Mouse (Mus musculus) limb, embryonic 11.5 days (tissue): ENCODE results near the gene Spsb1. TPM values are rescaled to one million over a fixed set of nuclear protein-coding genes. Genes with fewer than 3 reads are reported as not detected.
A peak's percentile ranks its signal among the peaks of the same experiment; 100 is the strongest.

Experiments
- ATAC-seq: fragments of 200-750 bp; cut with Nextera tagmentation; 2 replicates; pipeline ENCODE4 v1.8.0; 2017; ENCODE audit warnings: low read depth; ENCODE audit not compliant: insufficient number of reproducible peaks, low FRiP score, low TSS enrichment
- DNase-seq: peaks from one replicate; pipeline ENCODE4 v3.0.0-alpha.2; 2015; ENCODE audit warnings: low spot score
- H3K27ac ChIP-seq: fragments of 300-500 bp; sonication (generic); replicated peaks from 2 replicates; pipeline ENCODE4 v1.5.1; 2014; ENCODE audit warnings: low read depth, mild to moderate bottlenecking, low read length
- H3K27me3 ChIP-seq: fragments of 300-500 bp; sonication (generic); 2 replicates; pipeline ENCODE4 v1.6.1; 2014; ENCODE audit warnings: mild to moderate bottlenecking, low read length, mixed read lengths; ENCODE audit not compliant: control insufficient read depth, insufficient read depth
- H3K36me3 ChIP-seq: fragments of 300-500 bp; sonication (generic); 2 replicates; pipeline ENCODE4 v1.6.1; 2014; ENCODE audit warnings: mild to moderate bottlenecking, low read length, moderate library complexity, mixed read lengths; ENCODE audit not compliant: control insufficient read depth, insufficient read depth
- H3K4me1 ChIP-seq: fragments of 300-500 bp; sonication (generic); 2 replicates; pipeline ENCODE4 v1.6.1; 2014; ENCODE audit warnings: low read length, mixed read lengths; ENCODE audit not compliant: control insufficient read depth, insufficient read depth
- H3K4me2 ChIP-seq: fragments of 300-500 bp; sonication (generic); 2 replicates; pipeline ENCODE4 v1.6.1; 2014; ENCODE audit warnings: low read depth, mild to moderate bottlenecking, moderate library complexity; ENCODE audit not compliant: severe bottlenecking
- H3K4me3 ChIP-seq: fragments of 300-500 bp; sonication (generic); 2 replicates; pipeline ENCODE4 v1.5.1; 2014; ENCODE audit warnings: low read depth, low read length
- H3K9ac ChIP-seq: fragments of 300-500 bp; sonication (generic); 2 replicates; pipeline ENCODE4 v1.6.1; 2014; ENCODE audit warnings: mild to moderate bottlenecking, low read length
- H3K9me3 ChIP-seq: fragments of 300-500 bp; sonication (generic); 2 replicates; pipeline ENCODE4 v1.6.1; 2016; ENCODE audit warnings: low read length; ENCODE audit not compliant: control insufficient read depth
- WGBS: fragments of 180-500 bp; shearing (Covaris S2); extraction: QIAGEN DNeasy Blood & Tissue Kit; methylation state at CpG from one replicate; pipeline ENCODE4 v1.1.7; 2014; 5-methylcytosine and 5-hydroxymethylcytosine counted together
- polyA plus RNA-seq: library from polyadenylated mRNA; unstranded; fragments of >200 nt; fragmentation: Nextera tagmentation; extraction: Ambion mirVana; gene quantifications from 2 replicates; pipeline ENCODE4 v1.2.1, GENCODE M21; 2014

Gene Spsb1
- polyA plus RNA-seq, 1 experiment from 2014 or later, result 16.4 TPM

DNA sequence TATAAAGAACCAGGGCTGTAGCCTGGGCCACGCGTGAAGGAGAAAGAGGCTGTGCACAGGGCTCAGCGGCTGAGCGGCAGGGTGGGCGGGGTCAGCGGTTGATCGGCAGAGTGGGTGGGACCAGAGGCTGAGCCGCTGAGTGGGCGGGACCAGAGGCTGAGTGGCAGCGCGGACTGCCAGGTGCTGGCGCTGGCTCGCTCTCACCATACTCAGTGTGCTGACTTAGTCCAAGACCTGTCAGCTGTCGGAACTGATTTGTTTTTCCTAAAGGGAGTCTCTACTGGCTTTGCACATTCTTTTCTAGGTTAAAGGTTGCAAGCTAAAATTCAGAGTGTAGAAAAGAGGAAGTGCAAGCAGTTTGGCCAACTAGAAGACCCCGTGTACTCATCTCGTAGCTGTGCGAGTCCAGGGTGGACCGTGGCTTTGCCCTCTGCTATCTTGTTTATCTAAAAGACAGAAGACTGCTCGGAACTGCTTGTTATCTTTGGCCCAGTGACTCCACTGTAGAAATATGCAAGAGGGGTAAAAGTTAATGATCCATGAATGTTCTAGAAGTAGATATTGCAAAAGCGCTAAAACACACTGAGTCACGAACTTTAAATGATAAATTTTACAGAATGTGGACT, 34.2 kb upstream of the Spsb1 start:
- no peak overlapping the region for H3K27ac ChIP-seq
- peak overlapping the region; percentile 47; the same call in 1 of the 2 replicates for H3K4me2 ChIP-seq
- peak overlapping the region; percentile 38; the same call in 1 of the 2 replicates for H3K9ac ChIP-seq
- H3K27me3 ChIP-seq, result no peaks in the 10 kb centered on the region
- DNase-seq, result peak; percentile 90
- no peaks in the 10 kb centered on the region for H3K36me3 ChIP-seq
- ATAC-seq, result peak; percentile 80; the same call in 1 of the 2 replicates
- H3K9me3 ChIP-seq, result no peaks in the 10 kb centered on the region
- H3K4me3 ChIP-seq, result no peak overlapping the region
- WGBS, result 13% methylated on average over 21 of the region's 21 CpGs
- peaks cover 16% of the 10 kb centered on the region for H3K4me1 ChIP-seq

GRCm38 (mm10) chr4:149988301-149988700, 33.5 kb upstream of the Spsb1 start:
- Histone ChIP-seq H3K9ac (0 out of 2 replicates have a peak overlapping the region, but pooled peaks have one; percentile 38), H3K27ac (no peak overlapping the region), H3K4me3 (no peak overlapping the region), H3K27me3 (no peaks in the 10 kb centered on the region), H3K9me3 (no peaks in the 10 kb centered on the region), H3K4me2 (peak overlapping the region; percentile 47; the same call in 1 of the 2 replicates), H3K36me3 (no peaks in the 10 kb centered on the region), H3K4me1 (peaks cover 16% of the 10 kb centered on the region)
- no peak for DNase-seq
- whole genome bisulfite sequencing, result 73% methylated on average over 6 of the region's 6 CpGs
- no peak for ATAC-seq

GRCm38 (mm10) chr4:149986671-149987417, 32.0 kb upstream of the Spsb1 start:
- Histone ChIP-seq H3K27me3 (no peaks in the 10 kb centered on the region), H3K9me3 (no peaks in the 10 kb centered on the region), H3K4me2 (no peak overlapping the region), H3K36me3 (no peaks in the 10 kb centered on the region), H3K4me1 (peaks cover 16% of the 10 kb centered on the region), H3K9ac (no peak overlapping the region), H3K4me3 (no peak overlapping the region), H3K27ac (no peak overlapping the region)
- ATAC-seq, result no peak
- 80% methylated on average over 10 of the region's 10 CpGs for WGBS
- DNase-seq, result no peak

- WGBS, result 93% methylated on average over 23 of the region's 23 CpGs
- no peak for DNase-seq
- Histone ChIP-seq H3K27ac (no peak overlapping the region), H3K36me3 (no peaks in the 10 kb centered on the region), H3K4me1 (peaks cover 8% of the 10 kb centered on the region), H3K27me3 (no peaks in the 10 kb centered on the region), H3K4me3 (no peak overlapping the region), H3K4me2 (no peak overlapping the region), H3K9me3 (no peaks in the 10 kb centered on the region), H3K9ac (no peak overlapping the region)
- ATAC-seq, result no peak
These were observed 29.2 kb upstream of the Spsb1 start for GRCm38 (mm10) chr4:149983921-149984645.

- Histone ChIP-seq H3K27ac (no peak overlapping the region), H3K4me1 (peaks cover 14% of the 10 kb centered on the region), H3K4me3 (no peak overlapping the region), H3K9ac (no peak overlapping the region), H3K36me3 (no peaks in the 10 kb centered on the region), H3K4me2 (no peak overlapping the region), H3K27me3 (no peaks in the 10 kb centered on the region), H3K9me3 (no peaks in the 10 kb centered on the region)
- 73% methylated on average over 15 of the region's 15 CpGs for WGBS
- ATAC-seq (no peak), DNase-seq (no peak)
These were observed 27.3 kb upstream of the Spsb1 start for GRCm38 (mm10) chr4:149982154-149982553.

- H3K9me3 ChIP-seq, result no peaks in the 10 kb centered on the region
- H3K27me3 ChIP-seq, result no peaks in the 10 kb centered on the region
- WGBS, result 7% methylated on average over 12 of the region's 12 CpGs
- ATAC-seq, result peak; percentile 44; the same call in 1 of the 2 replicates
- no peak overlapping the region for H3K9ac ChIP-seq
- H3K36me3 ChIP-seq, result no peaks in the 10 kb centered on the region
- H3K4me3 ChIP-seq, result no peak overlapping the region
- H3K4me1 ChIP-seq, result peaks cover 14% of the 10 kb centered on the region
- H3K4me2 ChIP-seq, result peak overlapping the region; percentile 29; the same call in 1 of the 2 replicates
- no peak overlapping the region for H3K27ac ChIP-seq
- peak; percentile 96 for DNase-seq
These were observed 25.0 kb upstream of the Spsb1 start for GRCm38 (mm10) chr4:149979819-149980308.

DNA sequence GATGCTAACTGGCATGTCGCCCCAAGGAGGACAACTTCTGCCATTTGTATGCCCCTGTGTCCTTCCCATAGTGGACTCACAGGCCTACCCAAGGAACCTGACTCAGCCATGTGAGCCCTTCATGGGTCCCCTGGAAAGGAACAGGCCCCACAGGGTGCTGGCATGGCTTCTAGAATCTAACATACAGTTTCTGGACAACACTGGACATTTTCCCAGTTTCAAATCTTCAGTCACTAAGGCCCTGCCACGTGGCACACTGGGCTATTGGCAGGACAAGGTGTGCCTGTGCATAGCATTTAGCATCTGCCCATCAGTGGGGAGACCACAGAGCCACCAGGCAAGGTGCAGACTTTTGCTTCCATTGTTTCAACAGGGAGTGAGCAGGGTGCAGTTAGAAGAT, 24.0 kb upstream of the Spsb1 start:
- ATAC-seq (no peak), DNase-seq (no peak)
- no peak overlapping the region for H3K9ac ChIP-seq
- H3K4me2 ChIP-seq, result no peak overlapping the region
- no peak overlapping the region for H3K27ac ChIP-seq
- no peaks in the 10 kb centered on the region for H3K27me3 ChIP-seq
- no peaks in the 10 kb centered on the region for H3K9me3 ChIP-seq
- H3K36me3 ChIP-seq, result no peaks in the 10 kb centered on the region
- no peak overlapping the region for H3K4me3 ChIP-seq
- peaks cover 14% of the 10 kb centered on the region for H3K4me1 ChIP-seq
- WGBS, result 77% methylated on average over 2 of the region's 2 CpGs

- no peak overlapping the region for H3K4me2 ChIP-seq
- 72% methylated on average over 17 of the region's 17 CpGs for WGBS
- ATAC-seq (no peak), DNase-seq (no peak)
- no peaks in the 10 kb centered on the region for H3K27me3 ChIP-seq
- no peaks in the 10 kb centered on the region for H3K9me3 ChIP-seq
- H3K27ac ChIP-seq, result no peak overlapping the region
- no peaks in the 10 kb centered on the region for H3K36me3 ChIP-seq
- no peak overlapping the region for H3K4me3 ChIP-seq
- H3K9ac ChIP-seq, result no peak overlapping the region
- H3K4me1 ChIP-seq, result peaks cover 14% of the 10 kb centered on the region
These were observed 23.1 kb upstream of the Spsb1 start for GRCm38 (mm10) chr4:149977801-149978544.
